In genomic region chr10:19122221-19122620, GRCm38 (mm10) we compare ENCODE assay signal across 9 mouse cellular contexts.
DNase-seq lines count a peak whose midpoint lies in the region; ATAC-seq lines count a peak whose summit lies in the region.
"Had no signal": no experiment of that assay in that cellular context is flagged by ENCODE, and none has a peak within 500 bp of the region (broad histone marks: within the 10 kb centered on the region; RNA-seq: fewer than 3 reads in every experiment).

No protein-coding gene starts in this region.

- no peaks in the 10 kb centered on the region for H3K27me3 ChIP-seq in heart, embryonic 12.5 days (replicated peaks)

- no peaks in the 10 kb centered on the region for H3K36me3 ChIP-seq in heart, embryonic 12.5 days

- no peak for ATAC-seq in heart, embryonic 12.5 days (ENCODE audit: insufficient number of reproducible peaks, low FRiP score)

- intact Hi-C loops in left cerebral cortex, postnatal 10 days (cut with DNase I) = no loop called here

- H3K4me2 ChIP-seq in heart, embryonic 12.5 days = no peak overlapping the region

- no peak overlapping the region for H3K4me3 ChIP-seq in heart, embryonic 12.5 days
- H3K4me3 ChIP-seq: erythroblast, embryonic 14.5 days had no signal

- no peak overlapping the region for H3K9ac ChIP-seq in heart, embryonic 12.5 days

- H3K4me1 ChIP-seq in heart, embryonic 12.5 days (replicated peaks) = peaks cover 23% of the 10 kb centered on the region

- 55% methylated on average over 6 of the region's 6 CpGs for WGBS in heart, embryonic 12.5 days

- peak; percentile 95 for DNase-seq in heart, adult 11 months
- peak; percentile 77 for DNase-seq in T-cell, adult 2 months (ENCODE audit: low spot score)
- DNase-seq in heart, postnatal 4 days = peak; percentile 42
- DNase-seq in left cerebral cortex, postnatal 10 days (ENCODE audit: extremely low spot score in 1 of 2, low spot score in 2 of 2) = peak; percentile 7 to 32
- no peak for DNase-seq in cerebellum, postnatal 14 days
- DNase-seq in retina, embryonic 14.5 days (ENCODE audit: low spot score) = no peak
- no peak for DNase-seq in Muller cell, postnatal 12 days (ENCODE audit: inconsistent ontology term)

- H3K27ac ChIP-seq in heart, embryonic 12.5 days (ENCODE audit: poor library complexity, severe bottlenecking) = no peak overlapping the region

- no peaks in the 10 kb centered on the region for H3K9me3 ChIP-seq in heart, embryonic 12.5 days (replicated peaks)

Comparison
In these comparisons a context has a peak if more than half of its experiments do, and no peak if none do; other contexts are left out.
1. DNase-seq: peak in heart, adult 11 months (single experiment), T-cell, adult 2 months (single experiment), heart, postnatal 4 days (single experiment) and left cerebral cortex, postnatal 10 days (2 of 2); none in cerebellum, postnatal 14 days (0 of 2), retina, embryonic 14.5 days (single experiment) and Muller cell, postnatal 12 days (single experiment).